Mouse (Mus musculus): Measurements from ENCODE around the gene Aadac. TPM values are rescaled to one million over a fixed set of nuclear protein-coding genes. Genes with fewer than 3 reads are reported as not detected.

Gene Aadac
- total RNA-seq (2021) (1 to 10 TPM in 1 of 2 experiments, not detected in 1; 1.6 TPM), polyA plus RNA-seq (2012; rRNA removed) (not detected in 2 replicates)
- long read RNA-seq: 0 reads

DNA sequence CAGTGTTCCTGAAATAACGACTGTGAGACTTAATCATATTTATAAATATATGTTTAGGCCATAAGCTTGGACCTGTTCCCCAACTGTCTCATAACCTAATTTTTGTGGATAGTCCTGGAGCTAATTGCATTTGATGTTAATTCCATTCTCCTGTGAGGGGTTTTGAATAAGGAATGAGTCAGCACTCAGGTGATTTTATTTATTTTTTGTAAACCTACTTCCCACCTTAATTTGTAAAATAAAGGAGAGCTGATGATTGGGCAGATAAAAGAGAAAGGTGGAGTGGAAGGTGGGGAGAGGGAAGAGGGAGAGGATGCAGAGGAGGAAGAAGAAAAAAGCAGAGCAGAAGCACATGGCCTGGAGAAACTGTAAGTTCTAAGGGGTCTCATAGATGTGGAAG lies at the start of gene Aadac:
Gene Aadac (plus strand): TSS at position 301 of the 400 bp plus-strand sequence.
- no peak for DNase-seq

DNA sequence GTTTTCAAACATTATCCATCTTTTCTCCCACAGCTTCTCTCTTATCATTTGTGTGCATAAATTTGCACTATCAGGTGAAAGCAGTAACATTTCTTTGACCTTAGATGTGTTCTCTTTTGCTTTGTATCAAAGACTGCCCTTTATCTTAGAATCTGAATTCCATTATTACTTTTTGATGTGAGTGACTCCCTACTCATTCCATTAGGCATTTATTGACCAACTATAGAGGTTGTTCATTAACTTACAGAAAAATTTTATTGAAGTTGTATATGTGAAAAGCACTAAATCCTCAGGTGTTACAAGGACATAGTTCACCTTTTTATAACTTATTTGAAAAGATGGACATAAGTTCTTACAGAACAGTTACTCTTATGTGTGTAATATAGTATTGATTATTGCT lies 21.9 kb upstream of the Aadac start:
- no peak for DNase-seq

DNA sequence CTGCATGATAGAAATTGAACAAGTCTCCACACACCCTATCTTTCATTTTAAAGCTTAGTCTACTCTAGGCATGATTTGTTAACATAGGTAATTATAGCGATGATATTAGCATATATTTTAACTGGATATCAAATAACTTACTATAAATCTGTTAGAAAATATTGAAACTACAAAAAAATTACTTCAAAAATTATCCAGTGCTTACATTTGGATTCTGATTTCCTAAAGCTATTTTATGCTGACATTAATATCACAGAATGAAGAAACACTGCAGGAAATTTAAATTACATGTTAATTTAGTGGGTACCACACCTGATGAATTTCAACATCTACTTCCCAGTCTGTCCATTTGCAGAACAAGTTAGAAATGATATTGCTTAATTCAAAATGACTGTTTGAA lies 19.1 kb upstream of the Aadac start, which contains the start of gene Aadacl2:
Gene Aadacl2 (plus strand): TSS at position 301 of the 400 bp plus-strand sequence.
- DNase-seq: no peak

DNA sequence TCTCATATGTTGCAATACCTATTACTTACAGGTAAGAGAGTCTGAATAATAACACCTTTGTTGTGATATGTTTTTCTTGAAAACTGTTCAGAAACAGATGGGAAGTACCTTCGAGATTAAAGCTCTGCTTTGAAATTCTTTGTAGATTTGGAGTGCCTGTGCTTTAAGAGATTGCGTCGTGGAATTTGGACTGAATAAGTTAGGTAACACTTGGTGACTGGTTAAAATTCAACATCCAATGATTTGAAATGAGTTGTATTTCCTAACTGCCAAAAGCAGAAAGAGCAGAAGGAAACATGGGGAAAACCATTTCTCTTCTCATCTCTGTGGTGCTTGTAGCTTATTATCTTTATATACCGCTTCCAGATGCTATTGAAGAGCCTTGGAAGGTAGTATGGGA lies 6.0 kb downstream of the Aadac start:
- no peak for DNase-seq

DNA sequence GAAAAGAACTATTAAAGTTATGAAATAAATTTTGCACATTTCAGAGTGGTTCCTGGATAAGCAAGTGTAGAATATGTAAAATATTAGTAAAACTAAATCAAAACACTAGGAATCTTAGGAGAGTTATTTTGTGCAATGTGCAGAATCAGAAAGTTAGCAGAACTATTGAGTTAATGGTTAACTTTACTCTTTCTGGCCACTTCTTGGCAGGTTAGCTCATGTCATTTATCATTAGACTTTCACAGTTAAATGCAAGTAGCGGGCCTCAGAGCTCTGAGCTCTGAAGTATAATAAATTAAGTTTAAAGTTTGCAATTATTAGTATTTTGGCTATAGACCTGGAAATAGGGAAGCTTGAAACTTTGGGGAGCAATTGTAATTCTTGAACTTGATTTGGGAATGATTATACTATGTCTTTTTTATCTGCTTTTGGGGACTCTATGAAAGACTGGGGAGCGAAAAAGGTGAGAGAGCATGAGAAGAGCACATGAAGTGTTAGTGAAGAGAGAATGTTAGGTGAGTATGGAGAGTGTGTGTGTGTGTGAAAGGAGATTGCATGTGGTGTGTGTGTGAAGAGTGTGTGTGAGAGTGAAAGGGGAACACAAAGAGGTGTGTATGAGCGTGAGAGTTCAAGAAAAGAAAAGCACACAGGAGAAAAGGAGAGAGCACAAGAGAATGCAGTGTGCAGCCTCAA lies 20.9 kb downstream of the Aadac start:
- no peak for DNase-seq

DNA sequence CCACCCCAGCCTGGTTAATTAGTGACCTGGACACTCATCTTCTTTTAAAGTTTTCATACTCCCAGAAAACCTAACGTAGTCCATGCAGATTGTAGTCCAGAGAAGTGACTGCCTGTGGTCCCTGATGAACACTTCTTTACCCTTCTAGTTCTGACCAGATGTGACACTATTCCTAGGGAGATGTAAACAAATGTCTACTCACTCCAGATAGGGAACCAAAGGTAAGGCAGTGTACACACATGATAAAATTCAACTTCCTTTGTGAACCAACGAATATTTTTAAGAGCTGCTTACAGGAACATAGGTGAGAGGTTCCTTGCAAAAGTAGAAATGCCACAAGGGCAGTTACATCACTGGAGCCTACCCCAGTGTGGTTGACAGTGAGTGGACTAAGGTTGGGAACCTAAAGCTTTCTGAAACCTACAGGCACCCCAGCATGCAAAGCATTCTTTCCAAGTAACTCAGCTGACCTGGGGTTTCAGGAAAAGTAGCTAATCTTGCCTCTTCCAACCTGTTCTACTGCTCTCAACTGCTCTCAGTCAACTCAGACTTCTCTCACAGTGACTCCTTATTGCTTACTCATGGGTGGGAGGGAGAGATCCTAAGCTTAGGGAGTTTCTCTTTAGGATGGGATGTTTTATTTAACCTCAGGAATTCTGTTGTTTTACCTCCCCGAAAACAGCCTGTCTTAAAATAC lies 27.9 kb downstream of the Aadac start:
- no peak for DNase-seq

DNA sequence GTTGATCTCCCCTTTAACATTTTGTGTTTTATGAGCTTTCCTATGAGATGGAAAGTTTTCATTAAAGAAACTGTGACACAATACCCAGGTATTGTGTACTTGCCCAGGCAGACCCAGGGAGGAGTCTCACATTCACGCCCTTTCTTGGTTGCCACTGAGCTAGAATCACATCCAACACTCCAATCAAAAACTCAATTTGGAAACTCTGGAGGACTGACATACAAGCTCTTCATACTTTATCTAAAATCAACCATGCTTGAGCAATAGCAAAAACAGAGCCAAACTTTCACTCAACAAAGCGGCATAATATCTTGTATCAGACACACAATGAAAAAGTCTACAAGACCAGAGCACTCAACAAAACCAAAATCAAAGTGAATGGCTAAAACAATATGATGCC lies 28.4 kb downstream of the Aadac start:
- no peak for DNase-seq

DNA sequence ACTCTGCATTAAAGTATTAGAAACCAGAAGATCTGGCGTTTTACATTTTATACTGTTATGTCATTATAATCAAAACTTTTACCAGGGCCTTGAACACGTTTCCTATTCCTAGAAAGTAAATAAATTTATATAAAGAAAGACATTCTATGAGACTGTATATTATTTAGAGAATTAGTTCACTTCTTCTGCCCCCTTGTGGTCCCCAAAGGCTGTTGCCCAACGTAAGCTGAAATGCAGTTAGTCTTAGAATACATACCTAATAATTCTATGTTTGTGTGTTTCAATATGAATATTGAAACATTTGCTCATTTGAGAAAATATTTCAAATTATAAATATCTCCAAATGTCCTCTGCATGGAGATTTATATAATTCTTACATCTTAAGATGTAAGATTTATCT lies 30.9 kb downstream of the Aadac start:
- DNase-seq: no peak

DNA sequence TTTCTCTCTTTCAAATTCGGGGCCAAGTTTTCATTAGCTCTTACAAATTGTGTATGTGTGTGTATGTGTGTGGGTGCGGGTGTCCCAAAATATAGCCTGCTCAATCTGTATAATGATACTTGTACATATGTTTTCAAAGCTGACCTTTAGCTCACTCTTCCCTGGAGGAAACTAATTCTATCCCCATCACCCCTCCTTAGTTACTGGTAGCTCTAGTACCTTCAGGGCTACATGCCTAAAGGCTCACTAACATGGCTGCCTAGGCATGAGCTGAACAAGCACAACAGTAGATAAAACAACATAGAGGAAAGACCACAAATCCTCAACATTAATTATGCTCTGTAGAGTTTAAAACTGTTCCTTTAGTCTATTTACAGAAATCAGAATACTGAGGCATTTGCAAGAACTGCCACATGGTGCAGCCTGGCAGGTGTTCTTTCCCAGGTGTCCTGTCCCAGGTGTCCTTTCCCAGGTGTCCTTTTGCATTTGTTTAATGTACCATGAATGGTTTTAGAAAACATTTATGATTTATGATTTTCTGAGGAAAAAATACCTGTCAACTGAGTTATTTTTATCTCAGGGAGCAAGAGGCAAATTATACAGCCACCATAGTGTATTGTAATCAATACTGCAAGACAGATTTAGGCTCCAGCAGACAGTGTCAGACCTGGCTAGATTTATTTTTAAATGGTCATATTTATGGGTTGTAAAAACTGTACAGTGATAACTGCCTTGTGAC lies 31.7 kb downstream of the Aadac start:
- DNase-seq: no peak

DNA sequence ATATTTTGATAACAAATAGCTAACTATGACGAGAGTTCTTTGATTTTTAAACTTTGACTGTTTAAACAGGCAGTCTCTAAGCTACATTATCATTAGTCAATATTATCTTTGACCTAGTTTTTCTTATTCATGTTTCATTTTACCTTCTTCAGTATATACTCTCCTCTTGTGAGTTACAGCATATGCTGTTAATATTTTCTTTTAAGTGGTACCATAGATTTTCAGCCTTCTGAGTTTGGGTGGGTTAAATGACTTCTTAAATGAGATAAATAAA lies 32.2 kb downstream of the Aadac start:
- DNase-seq: no peak

DNA sequence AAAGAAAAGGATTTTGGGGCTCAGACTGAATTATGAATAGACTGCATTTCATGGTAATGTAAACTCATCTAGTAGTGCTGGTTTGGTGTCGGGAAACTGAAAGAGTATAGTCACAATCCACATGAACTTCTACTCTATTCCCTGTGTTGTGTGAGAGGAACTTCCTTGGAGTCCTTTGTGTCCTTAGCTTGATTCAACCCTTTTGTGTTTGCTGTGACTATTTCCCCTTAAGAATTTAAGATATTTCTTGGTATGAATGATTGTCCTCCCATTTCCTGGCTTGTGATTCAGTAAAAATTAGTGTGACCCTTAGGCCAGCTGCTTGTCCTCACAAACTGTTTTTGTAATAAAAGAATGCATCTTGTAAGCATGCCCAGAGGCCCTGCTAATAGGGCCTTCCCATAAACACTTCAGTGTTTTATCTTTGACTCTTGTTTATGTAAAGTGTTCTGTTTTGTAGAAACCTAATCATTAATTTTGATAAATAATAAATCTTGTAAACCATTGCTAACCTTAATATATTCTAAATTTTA lies 53.4 kb downstream of the Aadac start:
- no peak for DNase-seq

DNA sequence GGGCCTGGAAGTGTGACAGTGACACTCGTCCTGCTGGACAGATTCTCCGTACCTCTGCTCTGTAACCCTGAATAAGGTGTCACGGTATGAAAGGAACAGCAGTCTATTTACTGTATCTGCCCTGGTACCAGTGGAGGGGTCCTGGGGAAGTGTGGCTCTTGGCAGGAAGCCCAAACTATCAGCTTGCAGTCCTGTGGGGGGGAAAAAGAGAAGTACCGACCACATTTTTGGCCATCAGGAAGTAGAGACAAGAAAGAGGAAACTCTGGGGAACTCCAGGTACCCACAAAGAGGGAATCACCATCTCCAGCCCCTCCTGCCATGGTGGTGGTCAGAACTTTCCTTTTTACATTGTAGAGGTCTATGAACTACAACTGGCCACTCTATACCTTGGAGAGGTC lies 55.1 kb downstream of the Aadac start:
- peak; percentile 10 for DNase-seq

DNA sequence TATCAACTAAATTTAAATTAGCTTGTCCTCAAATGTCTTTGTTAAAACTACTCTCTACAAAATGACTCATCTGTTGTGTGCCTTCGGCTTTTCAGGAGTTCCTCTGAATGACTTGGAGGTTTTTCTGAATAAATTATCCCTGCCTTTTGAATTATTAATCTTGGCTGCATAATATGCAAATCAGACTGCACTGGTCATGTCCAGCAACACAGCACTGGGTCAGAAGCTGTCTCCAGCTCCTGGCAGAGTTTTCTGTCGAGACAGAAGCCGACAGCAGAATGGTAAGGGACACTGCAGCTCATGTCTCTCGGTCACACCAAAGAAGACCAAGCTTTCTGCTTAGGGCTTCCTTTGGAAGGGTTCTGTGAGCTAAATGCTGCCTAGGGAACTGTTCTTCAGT lies 56.1 kb downstream of the Aadac start, which contains the start of gene Sucnr1:
Gene Sucnr1 (plus strand): TSS at position 222 of the 400 bp plus-strand sequence.
- peak; percentile 14 for DNase-seq

DNA sequence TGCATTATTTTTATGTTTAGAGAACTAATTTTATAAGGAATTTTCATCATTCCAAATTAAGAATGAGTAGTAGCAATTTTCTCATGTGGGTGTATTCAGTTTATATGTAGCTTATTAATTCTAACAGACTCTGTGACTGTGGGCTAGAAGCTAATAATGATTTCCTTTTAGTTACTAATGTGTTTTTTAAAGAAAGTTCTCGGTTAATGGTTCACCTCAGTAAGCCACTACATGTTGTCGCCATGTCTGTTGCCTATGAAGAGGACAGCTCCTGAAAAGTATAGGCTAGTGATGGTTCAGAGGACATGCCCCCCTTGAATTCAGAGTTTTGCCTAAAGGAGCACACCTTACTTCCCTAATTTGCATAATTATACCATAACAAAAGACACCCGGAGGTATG lies 57.2 kb downstream of the Aadac start:
- no peak for DNase-seq

DNA sequence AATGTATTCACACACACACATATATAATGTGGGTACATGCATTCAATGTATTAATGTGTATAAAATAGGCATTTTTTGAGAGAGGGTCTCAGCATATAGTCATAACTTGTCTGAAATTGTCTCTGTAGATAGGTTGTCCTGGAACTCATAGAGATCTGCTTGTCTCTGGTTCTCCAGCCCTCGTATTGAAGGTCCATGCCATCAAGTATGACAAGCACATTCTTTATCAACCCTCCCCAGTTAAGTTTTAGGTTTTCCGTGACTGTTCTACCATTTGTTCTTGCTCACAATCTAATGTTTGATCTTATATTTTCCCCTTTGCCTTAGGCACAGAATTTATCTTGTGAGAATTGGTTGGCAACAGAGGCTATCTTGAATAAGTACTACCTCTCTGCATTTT lies 60.2 kb downstream of the Aadac start:
- no peak for DNase-seq

Other genes with a start within 250 kb of the Aadac start
- gene Gm8298, start 164.7 kb upstream of the Aadac start, total RNA-seq (2021): not detected
- gene Gm8298, start 164.7 kb upstream of the Aadac start, polyA plus RNA-seq (2012; rRNA removed): not detected in 2 replicates
- gene C130079G13Rik, start 100.5 kb upstream of the Aadac start, total RNA-seq (2021): not detected
- gene C130079G13Rik, start 100.5 kb upstream of the Aadac start, polyA plus RNA-seq (2012; rRNA removed): not detected in 2 replicates
- gene Aadacl2, start 19.0 kb upstream of the Aadac start, total RNA-seq (2021): not detected
- not detected in 2 replicates for gene Aadacl2, start 19.0 kb upstream of the Aadac start, polyA plus RNA-seq (2012; rRNA removed)
- 1 to 10 TPM; 1.0 to 2.3 TPM for gene Sucnr1, start 56.2 kb downstream of the Aadac start, total RNA-seq (2021)
- 1.1 and 1.2 TPM in 2 replicates for gene Sucnr1, start 56.2 kb downstream of the Aadac start, polyA plus RNA-seq (2012; rRNA removed)

Measured in adrenal gland, adult 2 months (tissue).